Mouse (Mus musculus) liver, adult (tissue): ENCODE measurements around the gene Wdr77.

Experiments
- GATA4 ChIP-seq: IDR thresholded peaks from 2 replicates; pipeline ENCODE4 v1.6.1; 2014; ENCODE audit warnings: mild to moderate bottlenecking, low read length; ENCODE audit not compliant: insufficient replicate concordance

The Wdr77 gene

GRCm38 (mm10) chr3:105932240-105933071, 26.7 kb upstream of the Wdr77 start, which contains the start of gene I830077J02Rik:
I830077J02Rik (minus strand) TSS chr3:105932664.
- no peak for TF ChIP-seq GATA4

- no peak for TF ChIP-seq GATA4
These were observed 25.2 kb upstream of the Wdr77 start for GRCm38 (mm10) chr3:105933926-105934325.

GRCm38 (mm10) chr3:105935033-105935432, 24.1 kb upstream of the Wdr77 start:
- no peak for TF ChIP-seq GATA4

GRCm38 (mm10) chr3:105936111-105936510, 23.1 kb upstream of the Wdr77 start:
- TF ChIP-seq GATA4: no peak

- TF ChIP-seq GATA4: no peak
These were observed 7.8 kb upstream of the Wdr77 start for GRCm38 (mm10) chr3:105951348-105951747.

GRCm38 (mm10) chr3:105957235-105957634, 1.9 kb upstream of the Wdr77 start:
- TF ChIP-seq GATA4: no peak

- no peak for TF ChIP-seq GATA4
These were observed 965 bp upstream of the Wdr77 start for GRCm38 (mm10) chr3:105958204-105958603.

GRCm38 (mm10) chr3:105959585-105959984, 416 bp downstream of the Wdr77 start:
- no peak for TF ChIP-seq GATA4

GRCm38 (mm10) chr3:105959999-105960398, 830 bp downstream of the Wdr77 start, which contains the start of gene Atp5f1:
Atp5f1 (minus strand) TSS chr3:105960099.
- no peak for TF ChIP-seq GATA4

- no peak for TF ChIP-seq GATA4
These were observed 1.5 kb downstream of the Wdr77 start for GRCm38 (mm10) chr3:105960700-105961099.

GRCm38 (mm10) chr3:105971831-105972446, 12.8 kb downstream of the Wdr77 start:
- TF ChIP-seq GATA4: no peak

- no peak for TF ChIP-seq GATA4
These were observed 14.2 kb downstream of the Wdr77 start, which contains the start of gene Ovgp1 for GRCm38 (mm10) chr3:105973411-105973810. Ovgp1 (plus strand) TSS chr3:105973711.

- TF ChIP-seq GATA4: no peak
These were observed 15.0 kb downstream of the Wdr77 start for GRCm38 (mm10) chr3:105974174-105974573.

- TF ChIP-seq GATA4: no peak
These were observed 32.6 kb downstream of the Wdr77 start for GRCm38 (mm10) chr3:105991653-105992283.

- no peak for TF ChIP-seq GATA4
These were observed 35.6 kb downstream of the Wdr77 start for GRCm38 (mm10) chr3:105994730-105995129.
